Mouse (Mus musculus) thymus, postnatal 14 days (tissue): ENCODE results near the gene Cyp4f16.
"Not testable (repeated sequence)": the region's sequence is repeated elsewhere in the genome, so short reads cannot be mapped to it uniquely, and the experiment has no call there.

Source experiments
- DNase-seq: peaks from one replicate; pipeline ENCODE4 v3.0.0; 2021

The Cyp4f16 gene

GRCm38 (mm10) chr17:32536051-32536866 is at the start of gene Cyp4f16:
Gene Cyp4f16 (plus strand): TSS chr17:32536558.
- peak; percentile 75 for DNase-seq

DNA sequence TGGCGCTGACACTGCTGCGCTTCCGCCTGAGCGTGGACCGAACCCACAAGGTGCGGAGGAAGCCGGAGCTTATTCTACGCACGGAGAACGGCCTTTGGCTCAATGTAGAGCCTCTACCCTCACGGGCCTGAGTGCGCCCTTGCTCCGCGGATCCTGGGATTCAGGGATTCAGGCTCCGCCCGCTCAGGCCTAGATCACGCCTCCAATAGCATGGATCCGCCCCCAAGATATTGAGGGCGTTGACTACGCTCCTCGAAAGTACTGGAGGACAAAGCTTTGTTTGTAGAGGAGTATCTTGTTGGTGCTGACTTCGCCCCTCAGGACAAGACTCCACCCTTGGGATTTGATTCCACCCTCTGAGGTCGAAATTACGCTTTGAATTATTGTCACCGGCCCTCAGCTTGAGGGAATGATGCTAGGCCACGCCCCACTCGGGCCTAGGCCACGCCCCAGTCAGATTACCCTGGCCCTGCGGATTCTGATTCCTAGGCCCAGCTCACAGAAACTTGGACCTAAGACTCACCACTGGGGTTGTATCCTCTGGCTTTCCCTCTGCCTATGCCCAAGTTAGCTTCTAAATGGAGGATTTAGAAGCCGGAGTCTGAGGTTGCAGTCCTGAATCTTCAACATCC is 43.9 kb upstream of the Cyp4f16 start:
- DNase-seq, result no peak

- DNase-seq, result peak; percentile 75
These were observed 41.8 kb upstream of the Cyp4f16 start for GRCm38 (mm10) chr17:32494601-32495000.

GRCm38 (mm10) chr17:32500511-32500910 is 35.8 kb upstream of the Cyp4f16 start:
- DNase-seq, result not testable (repeated sequence)

- DNase-seq, result no peak
These were observed 35.3 kb upstream of the Cyp4f16 start for GRCm38 (mm10) chr17:32501051-32501450.

- DNase-seq, result no peak
These were observed 33.2 kb upstream of the Cyp4f16 start for GRCm38 (mm10) chr17:32503111-32503510.

DNA sequence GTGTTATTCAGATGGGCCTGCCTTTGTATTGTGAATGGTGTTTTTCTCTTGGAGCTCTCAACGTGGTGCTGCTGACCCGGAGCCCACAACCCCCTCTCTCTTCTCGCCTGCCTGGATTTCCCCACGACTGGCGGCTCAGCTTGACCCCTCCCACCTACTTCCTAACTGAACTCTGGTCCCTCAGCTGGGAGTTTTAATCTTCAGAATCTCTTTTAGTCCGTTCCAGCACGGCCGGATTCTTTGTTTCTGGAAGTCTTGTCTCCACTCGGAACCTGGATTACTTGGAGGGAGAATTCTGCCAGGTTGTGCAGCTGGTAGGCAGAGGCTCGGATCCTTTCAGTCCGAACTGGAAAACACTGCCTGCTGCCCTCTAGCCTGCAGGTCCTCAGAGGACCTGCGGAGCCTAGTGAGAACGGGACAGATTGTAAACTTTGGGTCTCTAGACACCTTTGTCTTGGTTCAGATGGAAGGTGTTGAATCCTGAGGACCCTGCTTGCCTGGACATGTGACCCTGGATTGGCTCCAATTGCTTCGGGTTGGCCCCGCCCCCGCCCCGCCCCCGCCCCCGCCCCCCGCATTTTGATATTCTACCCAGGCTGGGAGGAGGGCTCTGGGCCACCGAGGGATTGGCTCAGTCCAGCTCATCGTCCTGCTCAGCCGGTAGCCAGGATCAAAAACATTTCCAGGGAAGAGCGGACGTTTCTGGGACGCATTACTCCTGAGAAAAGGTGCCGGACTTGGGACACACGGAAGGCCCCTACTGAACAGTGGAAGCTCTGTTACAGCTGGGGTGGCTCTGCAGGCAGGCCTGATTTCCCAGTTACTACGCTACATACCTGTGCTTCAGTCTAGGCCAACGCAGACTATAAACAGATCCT is 30.3 kb upstream of the Cyp4f16 start, which contains the start of gene Cyp4f17:
Cyp4f17 (plus strand) TSS at position 200 of the 878 bp plus-strand sequence.
- DNase-seq, result no peak

DNA sequence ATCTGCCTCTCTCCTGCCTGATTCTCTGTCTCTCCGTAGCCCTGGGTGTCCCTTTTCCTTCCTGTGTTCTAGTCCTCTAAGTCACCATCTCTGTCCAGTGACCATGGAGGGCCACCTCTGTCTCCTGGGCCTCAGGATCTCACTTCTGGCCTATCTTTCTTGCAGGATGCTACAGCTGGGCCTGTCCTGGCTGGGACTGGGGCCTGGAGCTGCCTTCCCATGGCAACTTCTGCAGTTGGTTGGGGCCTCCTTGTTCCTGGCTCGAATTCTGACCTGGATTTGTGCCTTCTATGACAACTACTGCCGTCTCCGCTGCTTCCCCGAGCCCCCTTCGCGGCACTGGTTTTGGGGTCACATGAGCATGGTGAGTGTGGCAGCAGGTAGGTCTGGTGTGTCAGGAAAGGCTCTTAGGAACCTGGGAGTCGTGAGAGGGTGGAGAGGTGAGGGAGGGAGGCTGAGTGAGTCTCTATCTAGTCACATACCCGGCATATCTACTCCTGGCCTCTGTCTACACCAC is 29.6 kb upstream of the Cyp4f16 start:
- DNase-seq, result no peak

GRCm38 (mm10) chr17:32516126-32516525 is 20.2 kb upstream of the Cyp4f16 start:
- no peak for DNase-seq

DNA sequence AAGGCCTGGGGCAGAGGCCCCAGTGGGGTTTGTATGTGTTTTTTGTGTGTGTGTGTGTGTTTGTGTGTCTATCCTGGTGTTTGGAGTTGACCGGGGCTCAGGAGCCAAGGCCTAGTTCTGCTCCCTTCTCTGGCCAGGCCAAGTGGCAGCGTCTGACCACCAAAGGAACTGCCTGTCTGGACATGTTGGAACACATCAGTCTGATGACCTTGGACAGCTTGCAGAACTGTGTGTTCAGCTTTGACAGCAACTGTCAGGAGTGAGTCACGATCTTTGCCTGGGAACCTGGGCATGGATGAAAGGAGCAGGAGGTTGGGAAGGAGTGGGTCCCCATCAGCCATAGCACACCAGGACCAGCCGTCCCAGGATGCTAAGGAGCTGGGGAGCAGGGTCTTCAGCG is 14.4 kb upstream of the Cyp4f16 start:
- DNase-seq, result no peak

GRCm38 (mm10) chr17:32522386-32522785 is 14.0 kb upstream of the Cyp4f16 start:
- DNase-seq, result no peak

DNA sequence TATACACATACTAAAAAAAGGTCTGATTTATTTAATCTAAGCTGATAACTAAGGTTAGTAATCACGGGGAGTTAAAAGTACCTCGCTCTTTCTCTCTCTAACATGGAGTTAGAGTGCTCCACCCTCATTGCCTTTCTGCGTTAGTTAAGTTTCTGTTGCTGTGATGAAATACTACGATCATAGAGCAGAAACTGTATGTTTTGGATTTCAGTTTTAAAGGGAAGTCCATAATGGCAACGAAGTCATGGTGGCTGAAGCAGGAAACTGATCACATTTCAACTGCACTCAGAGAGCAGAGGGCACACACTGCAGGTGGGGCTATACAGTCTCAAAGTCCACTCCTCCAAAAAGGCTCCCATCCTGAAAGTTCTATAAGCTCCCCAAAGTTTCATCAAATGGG is 13.5 kb upstream of the Cyp4f16 start:
- DNase-seq, result no peak

- peak; percentile 56 for DNase-seq
These were observed 12.5 kb upstream of the Cyp4f16 start for GRCm38 (mm10) chr17:32523895-32524294.

DNA sequence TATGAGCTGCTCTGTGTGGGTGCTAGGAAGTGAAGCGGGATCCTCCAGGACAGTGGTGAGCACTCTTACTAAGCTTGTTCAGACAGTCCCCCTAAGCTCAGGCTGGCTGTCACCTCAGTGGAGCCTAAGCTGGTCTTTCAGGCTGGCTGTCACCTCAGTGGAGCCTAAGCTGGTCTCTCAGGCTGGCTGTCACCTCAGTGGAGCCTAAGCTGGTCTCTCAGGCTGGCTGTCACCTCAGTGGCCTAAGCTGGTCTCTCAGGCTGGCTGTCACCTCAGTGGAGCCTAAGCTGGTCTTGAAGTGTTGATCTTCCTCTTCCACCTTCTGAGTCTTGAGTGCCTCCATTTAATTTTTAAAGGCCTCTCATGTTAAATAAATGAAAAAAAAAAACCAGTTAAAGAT is 10.0 kb upstream of the Cyp4f16 start:
- not testable (repeated sequence) for DNase-seq

- no peak for DNase-seq
These were observed 8.6 kb upstream of the Cyp4f16 start for GRCm38 (mm10) chr17:32527748-32528147.

DNA sequence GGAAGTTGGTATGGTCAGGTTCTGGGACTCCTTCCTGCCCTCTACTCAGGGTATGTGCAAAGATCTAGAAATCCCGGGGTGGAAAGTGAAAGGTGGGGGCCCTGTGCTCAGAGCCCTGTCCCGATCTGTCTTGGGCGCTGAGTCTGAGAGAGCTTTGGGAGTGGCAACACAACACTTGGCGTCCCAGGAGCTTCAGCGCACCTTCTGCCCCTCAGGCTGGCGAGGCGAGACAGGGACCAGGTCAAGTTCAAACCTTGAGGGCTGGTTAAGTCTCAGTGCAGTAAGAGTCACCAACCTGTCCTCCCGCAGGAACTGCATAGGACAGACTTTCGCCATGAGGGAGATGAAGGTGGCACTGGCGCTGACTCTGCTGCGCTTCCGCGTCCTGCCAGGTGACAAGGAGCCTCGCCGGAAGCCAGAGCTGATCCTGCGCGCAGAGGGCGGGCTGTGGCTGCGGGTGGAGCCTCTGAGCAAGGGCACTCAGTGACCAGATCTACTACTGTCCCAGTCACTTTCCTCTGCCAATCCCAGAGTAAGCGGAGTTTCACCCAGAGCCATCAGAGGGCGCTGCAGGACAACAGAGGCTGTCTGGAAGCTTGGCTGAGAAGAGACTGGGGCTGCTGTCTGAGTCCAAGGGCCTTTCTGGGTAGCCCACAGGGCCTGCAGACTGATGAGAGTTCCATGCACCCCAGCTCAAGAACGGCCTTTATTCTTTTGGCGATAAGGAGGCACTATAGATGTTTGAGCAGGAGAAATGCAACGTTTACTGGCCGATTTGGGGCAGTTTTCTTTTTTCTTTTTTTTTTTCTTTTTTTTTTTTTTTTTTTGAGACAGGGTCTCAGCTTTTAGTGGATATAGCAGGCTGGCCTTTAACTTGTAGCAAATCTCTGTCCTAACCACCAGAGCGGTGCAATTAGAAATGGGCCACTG is 7.7 kb upstream of the Cyp4f16 start:
- peak; percentile 93 for DNase-seq

- peak; percentile 80 for DNase-seq
These were observed 4.0 kb upstream of the Cyp4f16 start for GRCm38 (mm10) chr17:32532356-32532755.

- no peak for DNase-seq
These were observed 2.3 kb upstream of the Cyp4f16 start for GRCm38 (mm10) chr17:32534068-32534467.

DNA sequence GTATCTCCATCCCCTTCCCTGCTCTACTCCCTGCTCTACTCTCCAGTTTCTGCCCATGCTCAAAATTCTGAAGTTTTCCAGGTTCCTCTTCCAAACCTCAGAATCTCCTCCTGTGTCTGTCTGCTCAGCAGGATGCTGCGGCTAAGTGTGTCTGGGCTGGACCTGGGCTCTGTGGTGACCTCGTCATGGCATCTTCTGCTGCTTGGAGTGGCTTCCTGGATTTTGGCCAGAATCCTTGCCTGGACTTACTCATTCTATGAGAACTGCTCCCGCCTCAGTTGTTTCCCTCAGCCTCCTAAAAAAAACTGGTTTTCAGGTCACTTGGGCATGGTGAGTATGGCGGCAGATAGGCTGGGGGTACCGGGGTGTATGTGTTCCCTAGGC is 501 bp downstream of the Cyp4f16 start:
- no peak for DNase-seq

DNA sequence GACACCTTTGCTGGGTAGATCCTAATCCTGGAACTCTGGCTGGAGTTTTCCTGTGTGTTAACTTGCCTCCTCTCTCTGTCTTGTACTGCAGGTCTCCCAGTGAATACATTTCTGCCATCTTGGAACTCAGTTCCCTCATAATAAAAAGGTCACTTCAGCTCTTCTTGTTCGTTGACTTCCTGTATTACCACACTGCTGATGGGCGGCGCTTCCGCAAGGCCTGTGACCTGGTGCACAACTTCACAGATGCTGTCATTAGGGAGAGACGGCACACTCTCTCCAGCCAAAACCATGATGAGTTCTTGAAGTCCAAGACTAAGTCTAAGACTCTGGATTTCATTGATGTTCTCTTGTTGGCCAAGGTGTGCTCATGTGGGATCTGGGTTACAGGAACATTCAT is 8.4 kb downstream of the Cyp4f16 start:
- not testable (repeated sequence) for DNase-seq

DNA sequence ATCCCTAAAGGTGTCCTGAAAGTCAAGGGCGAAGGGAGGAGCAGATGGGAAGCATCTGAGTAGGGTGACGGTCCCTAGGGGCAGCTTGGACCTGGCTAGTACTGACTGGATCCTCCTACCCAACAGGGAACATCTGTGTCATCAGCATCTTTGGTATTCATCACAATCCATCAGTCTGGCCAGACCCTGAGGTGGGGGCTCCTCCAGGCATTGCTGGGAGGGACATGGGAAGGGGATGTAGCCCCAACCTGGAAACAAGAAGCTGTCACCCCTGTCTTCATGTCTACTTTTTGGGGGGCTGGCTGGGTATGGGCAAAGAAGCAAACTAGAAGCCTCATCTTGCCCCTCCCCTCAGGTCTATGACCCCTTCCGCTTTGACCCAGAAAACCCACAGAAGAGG is 14.0 kb downstream of the Cyp4f16 start:
- DNase-seq, result not testable (repeated sequence)
